Mouse (Mus musculus) bone marrow, adult 2 months (tissue): Measurements from ENCODE around the gene Ecm2.

Source experiments
- CTCF ChIP-seq: fragments of 200-500 bp; IDR thresholded peaks from 2 replicates; pipeline ENCODE4 v1.5.1; 2011; ENCODE audit warnings: low read length, control low read depth; ENCODE audit not compliant: control insufficient read depth, insufficient read depth
- POLR2A ChIP-seq: fragments of 200-500 bp; IDR thresholded peaks from 2 replicates; pipeline ENCODE4 v1.6.1; 2011; ENCODE audit warnings: low read depth, mild to moderate bottlenecking, control low read depth, low read length, borderline replicate concordance; ENCODE audit not compliant: control insufficient read depth

DNA sequence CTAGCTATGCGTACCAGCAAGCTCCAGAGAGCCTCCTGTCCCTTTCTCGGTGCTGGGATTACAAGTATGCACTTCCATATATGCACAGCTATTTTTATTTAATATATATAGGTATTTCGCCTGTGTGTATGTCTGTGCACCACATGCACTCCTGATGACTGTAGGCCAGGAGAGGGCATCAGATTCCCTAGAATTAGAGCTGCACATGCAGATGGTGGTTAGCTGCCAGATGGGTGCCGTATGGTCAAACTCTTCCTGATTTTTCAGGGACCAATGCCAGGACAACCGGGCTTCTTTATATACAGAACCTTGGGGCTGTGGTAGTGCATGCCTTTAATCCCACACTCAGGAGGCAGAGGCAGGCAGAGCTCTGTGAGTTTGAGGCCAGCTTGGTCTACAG lies 35.6 kb upstream of the Ecm2 start:
- TF ChIP-seq POLR2A (no peak), CTCF (no peak)
